Mouse (Mus musculus) C2C12 (cell line): ENCODE results near the gene Snhg11. TPM values are rescaled to one million over a fixed set of nuclear protein-coding genes. Genes with fewer than 3 reads are reported as not detected.

ENCODE experiments used
- H3K27me3 ChIP-seq: one replicate; pipeline ENCODE4 v1.6.1; 2011; ENCODE audit not compliant: control insufficient read depth, insufficient read depth, insufficient read length
- H3K36me3 ChIP-seq: one replicate; pipeline ENCODE4 v1.6.1; 2011; ENCODE audit not compliant: control insufficient read depth, insufficient read depth
- H3K4me3 ChIP-seq: one replicate; pipeline ENCODE4 v1.5.1; 2011; ENCODE audit warnings: mild to moderate bottlenecking, control low read depth; ENCODE audit not compliant: poor library complexity, insufficient read depth, severe bottlenecking
- H3K79me2 ChIP-seq: one replicate; pipeline ENCODE4 v1.6.1; 2011; ENCODE audit not compliant: control insufficient read depth, insufficient read depth
- H3K79me3 ChIP-seq: one replicate; pipeline ENCODE4 v1.6.1; 2011; ENCODE audit warnings: low read depth, control low read depth
- H3ac ChIP-seq: one replicate; pipeline ENCODE3; 2011; ENCODE audit warnings: low read depth; ENCODE audit not compliant: control insufficient read depth, insufficient read length
- CEBPB ChIP-seq: IDR thresholded peaks from one replicate; pipeline ENCODE4 v1.6.1; 2011; ENCODE audit warnings: low read depth, mild to moderate bottlenecking, control low read depth, moderate library complexity
- CTCF ChIP-seq: IDR thresholded peaks from one replicate; pipeline ENCODE4 v1.5.1; 2011; ENCODE audit not compliant: control insufficient read depth, insufficient read depth, insufficient read length
- FOSL1 ChIP-seq: IDR thresholded peaks from one replicate; pipeline ENCODE4 v1.8.0; 2011; ENCODE audit warnings: mild to moderate bottlenecking, low read length; ENCODE audit not compliant: poor library complexity, insufficient read depth, severe bottlenecking
- MAX ChIP-seq: IDR thresholded peaks from one replicate; pipeline ENCODE4 v1.6.1; 2011; ENCODE audit warnings: mild to moderate bottlenecking, control low read depth
- MYOD1 ChIP-seq: IDR thresholded peaks from one replicate; pipeline ENCODE4 v1.6.1; 2011; ENCODE audit warnings: low read depth; ENCODE audit not compliant: control insufficient read depth, insufficient read length
- USF1 ChIP-seq: IDR thresholded peaks from one replicate; pipeline ENCODE4 v1.6.1; 2011; ENCODE audit warnings: low read depth, mild to moderate bottlenecking, control low read depth, moderate library complexity
- polyA plus RNA-seq: library from polyadenylated mRNA; unstranded; fragments of >200 nt; fragmentation: generic; extraction: Trizol; gene quantifications from one replicate; pipeline ENCODE4 v1.2.1, GENCODE M21; 2012; ENCODE audit warnings: missing spikeins

The Snhg11 gene
- polyA plus RNA-seq, 1 experiment: not detected

- no peaks in the 10 kb centered on the region for H3K36me3 ChIP-seq
- H3K4me3 ChIP-seq: no peak overlapping the region
- no peak overlapping the region for H3ac ChIP-seq
- H3K79me2 ChIP-seq: peaks cover 83% of the 10 kb centered on the region
- TF ChIP-seq CEBPB (no peak), MAX (no peak), FOSL1 (no peak), USF1 (no peak), MYOD1 (no peak)
- peaks cover 67% of the 10 kb centered on the region for H3K79me3 ChIP-seq
- H3K27me3 ChIP-seq: no peaks in the 10 kb centered on the region
Observed at GRCm38 (mm10) chr2:158413240-158413639, 37.8 kb downstream of the Snhg11 start.

DNA sequence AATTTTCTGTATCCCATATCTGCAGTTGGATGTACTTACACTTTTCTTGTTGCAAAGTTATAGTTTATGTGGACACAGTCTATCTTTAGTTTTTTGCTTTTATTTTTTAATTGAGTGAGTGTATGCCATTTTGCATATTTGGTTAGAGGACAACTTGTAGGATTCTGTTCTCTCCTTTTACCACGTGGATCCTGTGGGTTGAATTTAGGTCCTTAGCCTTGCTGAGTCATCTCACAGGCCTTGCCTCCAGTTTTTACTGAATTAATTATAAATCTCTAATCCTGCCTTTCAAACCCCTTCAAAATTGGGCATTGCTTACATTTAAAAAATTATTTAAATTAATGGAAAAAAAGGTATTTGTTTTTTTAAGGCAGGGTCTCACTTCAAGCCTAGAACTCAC lies 40.4 kb downstream of the Snhg11 start:
- Histone ChIP-seq H3K79me3 (peaks cover 69% of the 10 kb centered on the region), H3K4me3 (no peak overlapping the region), H3K27me3 (no peaks in the 10 kb centered on the region), H3ac (no peak overlapping the region), H3K36me3 (peaks cover 8% of the 10 kb centered on the region), H3K79me2 (peaks cover 98% of the 10 kb centered on the region)
- peak; percentile 39 for TF ChIP-seq MAX
- TF ChIP-seq CTCF: no peak
- no peak for TF ChIP-seq FOSL1
- peak; percentile 7 for TF ChIP-seq USF1

DNA sequence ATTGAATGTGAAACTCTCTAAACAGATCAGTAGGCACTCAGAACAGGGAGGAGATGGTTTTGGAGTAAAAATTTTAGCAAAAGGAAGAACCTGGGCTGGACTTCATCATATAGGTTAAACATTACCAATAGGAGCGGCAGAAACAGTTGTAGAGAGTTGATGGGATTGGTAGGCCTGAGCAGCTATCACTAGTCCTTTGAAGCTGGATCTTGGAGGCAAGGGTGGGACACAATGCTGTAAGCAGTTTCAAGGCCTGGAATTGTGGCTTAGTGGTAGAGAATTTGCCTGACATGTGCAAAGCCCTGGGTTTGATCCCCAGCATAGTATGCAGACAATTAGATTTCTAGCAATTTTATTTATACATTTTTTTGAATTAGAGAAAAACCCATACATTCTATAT lies 43.2 kb downstream of the Snhg11 start:
- H3K36me3 ChIP-seq: peaks cover 26% of the 10 kb centered on the region
- H3K79me3 ChIP-seq: peaks cover 43% of the 10 kb centered on the region
- TF ChIP-seq MAX (no peak), MYOD1 (no peak)

More for the DNA sequence above, 43.2 kb downstream of the Snhg11 start:
- H3ac ChIP-seq: no peak overlapping the region
- H3K79me2 ChIP-seq: peaks cover 93% of the 10 kb centered on the region
- H3K4me3 ChIP-seq: no peak overlapping the region
- no peaks in the 10 kb centered on the region for H3K27me3 ChIP-seq

Other genes with a start within 250 kb of the Snhg11 start
- 1.1 TPM for gene Tgm2, start 229.2 kb upstream of the Snhg11 start, polyA plus RNA-seq
- gene D630003M21Rik, start 146.4 kb upstream of the Snhg11 start, polyA plus RNA-seq: 0.01 TPM
- gene Bpi, start 117.5 kb upstream of the Snhg11 start, polyA plus RNA-seq: not detected
- gene Lbp, start 69.1 kb upstream of the Snhg11 start, polyA plus RNA-seq: not detected
- 8.4 TPM for gene Ralgapb, start 34.2 kb downstream of the Snhg11 start, polyA plus RNA-seq
- gene Adig, start 127.0 kb downstream of the Snhg11 start, polyA plus RNA-seq: 0.06 TPM
- not detected for gene Arhgap40, start 137.2 kb downstream of the Snhg11 start, polyA plus RNA-seq
- gene Slc32a1, start 235.1 kb downstream of the Snhg11 start, polyA plus RNA-seq: 0.01 TPM
- gene Actr5, start 249.2 kb downstream of the Snhg11 start, polyA plus RNA-seq: 8.7 TPM